Mouse (Mus musculus) heart, adult 2 months (tissue): ENCODE measurements around the gene Afap1l2. TPM values are rescaled to one million over a fixed set of nuclear protein-coding genes. Genes with fewer than 3 reads are reported as not detected.

Source experiments
- DNase-seq, 2 experiments: peaks; one replicate each; pipeline ENCODE4 v3.0.0; 2021
- H3K27ac ChIP-seq: fragments of 200-600 bp; 2 replicates; pipeline ENCODE4 v1.8.1; 2022
- H3K27me3 ChIP-seq: fragments of 200-500 bp; 2 replicates; pipeline ENCODE4 v1.6.1; 2012; ENCODE audit warnings: mild to moderate bottlenecking, low read length, inconsistent platforms, mixed read lengths; ENCODE audit not compliant: control insufficient read depth, insufficient read depth
- H3K36me3 ChIP-seq: fragments of 200-500 bp; 2 replicates; pipeline ENCODE4 v1.6.1; 2012; ENCODE audit warnings: low read length, inconsistent platforms; ENCODE audit not compliant: control insufficient read depth, insufficient read depth
- H3K4me1 ChIP-seq: fragments of 200-500 bp; 2 replicates; pipeline ENCODE4 v1.6.1; 2011; ENCODE audit warnings: low read length; ENCODE audit not compliant: control insufficient read depth, insufficient read depth
- H3K4me3 ChIP-seq: fragments of 200-600 bp; 2 replicates; pipeline ENCODE4 v1.8.1; 2022
- H3K79me2 ChIP-seq: fragments of 200-500 bp; replicated peaks from 2 replicates; pipeline ENCODE4 v1.6.1; 2012; ENCODE audit warnings: mild to moderate bottlenecking, inconsistent platforms, low read length, moderate library complexity, mixed read lengths; ENCODE audit not compliant: control insufficient read depth, insufficient read depth
- H3K9ac ChIP-seq: fragments of 200-500 bp; 2 replicates; pipeline ENCODE4 v1.6.1; 2012; ENCODE audit warnings: low read depth, mild to moderate bottlenecking, control low read depth, inconsistent platforms, low read length, mixed read lengths
- CTCF ChIP-seq: fragments of 200-600 bp; IDR thresholded peaks from 2 replicates; pipeline ENCODE4 v1.8.1; 2022; ENCODE audit warnings: antibody characterized with exemption, mild to moderate bottlenecking, moderate library complexity
- EP300 ChIP-seq: fragments of 200-500 bp; IDR thresholded peaks from 2 replicates; pipeline ENCODE4 v1.6.1; 2011; ENCODE audit warnings: low read depth, low read length, control low read depth; ENCODE audit not compliant: insufficient read depth
- POLR2A ChIP-seq: fragments of 200-500 bp; IDR thresholded peaks from 2 replicates; pipeline ENCODE4 v1.6.1; 2011; ENCODE audit warnings: mild to moderate bottlenecking, low read depth, low read length, control low read depth; ENCODE audit not compliant: insufficient read depth
- WGBS: fragments of 180-500 bp; shearing (Covaris S2); methylation state at CpG from one replicate; pipeline ENCODE4 v1.1.7; 2018; 5-methylcytosine and 5-hydroxymethylcytosine counted together
- intact Hi-C: fragments of 180-260 bp; cut with DNase I; formaldehyde crosslinking; loops from one replicate; pipeline ENCODE4 v1.15.1; 2025
- polyA plus RNA-seq: library from polyadenylated mRNA; depleted of rRNA; stranded (reverse); fragments of >200 nt; gene quantifications from 2 replicates; pipeline ENCODE4 v1.2.3, GENCODE M21; 2012
- total RNA-seq, 2 experiments: library from RNA; stranded (reverse); gene quantifications; 2 replicates each; pipeline ENCODE4 v1.2.3; 2021

The Afap1l2 gene
- total and polyA plus RNA-seq, 3 experiments = 1.8 to 3.6 (median 3.6) TPM

- Histone ChIP-seq H3K27me3 (no peaks in the 10 kb centered on the region), H3K4me1 (peaks cover 2% of the 10 kb centered on the region; the same call in 1 of the 2 replicates), H3K79me2 (no peaks in the 10 kb centered on the region), H3K27ac (no peak overlapping the region), H3K36me3 (no peaks in the 10 kb centered on the region), H3K4me3 (no peak overlapping the region), H3K9ac (no peak overlapping the region)
- 84% methylated on average over 8 of the region's 8 CpGs for WGBS
- intact Hi-C loops = no loop called here
- DNase-seq = peak in 1 of 2 experiments; percentile 21
- TF ChIP-seq POLR2A (no peak), EP300 (no peak), CTCF (no peak)
Measured at GRCm38 (mm10) chr19:56989171-56989570, 18.9 kb downstream of the Afap1l2 start.

GRCm38 (mm10) chr19:56984229-56984628 is 23.8 kb downstream of the Afap1l2 start:
- 42% methylated on average over 4 of the region's 4 CpGs for WGBS
- H3K4me3 ChIP-seq = no peak overlapping the region
- H3K79me2 ChIP-seq = no peaks in the 10 kb centered on the region
- H3K9ac ChIP-seq = no peak overlapping the region
- intact Hi-C loops = no loop called here
- H3K27ac ChIP-seq = peak overlapping the region; percentile 8
- no peak for TF ChIP-seq CTCF
- no peak for TF ChIP-seq EP300
- no peak for TF ChIP-seq POLR2A
- H3K27me3 ChIP-seq = no peaks in the 10 kb centered on the region
- peak; percentile 52 to 59 for DNase-seq
- H3K4me1 ChIP-seq = no peaks in the 10 kb centered on the region
- H3K36me3 ChIP-seq = no peaks in the 10 kb centered on the region

- peak in 1 of 2 experiments; percentile 22 for DNase-seq
- TF ChIP-seq EP300 = no peak
- no peak for TF ChIP-seq POLR2A
- TF ChIP-seq CTCF = no peak
- no peaks in the 10 kb centered on the region for H3K27me3 ChIP-seq
- H3K27ac ChIP-seq = peak overlapping the region; percentile 8
- no peaks in the 10 kb centered on the region for H3K79me2 ChIP-seq
- intact Hi-C loops = no loop called here
- no peaks in the 10 kb centered on the region for H3K4me1 ChIP-seq
- 56% methylated on average over 10 of the region's 10 CpGs for WGBS
- H3K36me3 ChIP-seq = no peaks in the 10 kb centered on the region
- H3K9ac ChIP-seq = no peak overlapping the region
- H3K4me3 ChIP-seq = no peak overlapping the region
Measured at GRCm38 (mm10) chr19:56983757-56984156, 24.3 kb downstream of the Afap1l2 start.

- H3K27me3 ChIP-seq = no peaks in the 10 kb centered on the region
- H3K4me1 ChIP-seq = peaks cover 3% of the 10 kb centered on the region; the same call in 1 of the 2 replicates
- H3K9ac ChIP-seq = no peak overlapping the region
- TF ChIP-seq POLR2A = no peak
- TF ChIP-seq CTCF = no peak
- TF ChIP-seq EP300 = no peak
- no peak overlapping the region for H3K27ac ChIP-seq
- 74% methylated on average over 9 of the region's 9 CpGs for WGBS
- H3K4me3 ChIP-seq = no peak overlapping the region
- DNase-seq = no peak
- H3K79me2 ChIP-seq = no peaks in the 10 kb centered on the region
- intact Hi-C loops = no loop called here
- no peaks in the 10 kb centered on the region for H3K36me3 ChIP-seq
Measured at GRCm38 (mm10) chr19:56981760-56982159, 26.3 kb downstream of the Afap1l2 start.

- WGBS = 87% methylated on average over 2 of the region's 2 CpGs
- Histone ChIP-seq H3K36me3 (no peaks in the 10 kb centered on the region), H3K27me3 (no peaks in the 10 kb centered on the region), H3K4me3 (no peak overlapping the region), H3K79me2 (no peaks in the 10 kb centered on the region), H3K4me1 (peaks cover 3% of the 10 kb centered on the region; the same call in 1 of the 2 replicates), H3K9ac (no peak overlapping the region), H3K27ac (no peak overlapping the region)
- intact Hi-C loops = no loop called here
- TF ChIP-seq EP300 = no peak
- TF ChIP-seq POLR2A = no peak
- TF ChIP-seq CTCF = no peak
- DNase-seq = no peak
Measured at GRCm38 (mm10) chr19:56980803-56981202, 27.2 kb downstream of the Afap1l2 start.

- no peaks in the 10 kb centered on the region for H3K36me3 ChIP-seq
- intact Hi-C loops = no loop called here
- peaks cover 3% of the 10 kb centered on the region for H3K4me1 ChIP-seq
- WGBS = 49% methylated on average over 19 of the region's 19 CpGs
- H3K4me3 ChIP-seq = no peak overlapping the region
- DNase-seq = peak; percentile 60 to 76
- H3K9ac ChIP-seq = no peak overlapping the region
- no peak for TF ChIP-seq EP300
- no peak for TF ChIP-seq POLR2A
- no peak for TF ChIP-seq CTCF
- no peaks in the 10 kb centered on the region for H3K27me3 ChIP-seq
- H3K27ac ChIP-seq = peak overlapping the region; percentile 60
- H3K79me2 ChIP-seq = no peaks in the 10 kb centered on the region
Measured at GRCm38 (mm10) chr19:56976962-56977948, 30.8 kb downstream of the Afap1l2 start.
